Mouse (Mus musculus) cerebellum, adult (tissue): Measurements from ENCODE around the gene Ankrd22.

Experiments
- ATAC-seq: cut with Nextera tagmentation; 2 replicates; pipeline ENCODE4 v1.9.2; 2017; ENCODE audit warnings: mild to moderate bottlenecking, moderate library complexity, mixed read lengths; ENCODE audit not compliant: insufficient number of reproducible peaks, low FRiP score, low TSS enrichment

Gene Ankrd22

GRCm38 (mm10) chr19:34100633-34101032 is 65.2 kb downstream of the Ankrd22 start, which contains the start of gene Lipm:
Gene Lipm, plus strand, starts transcription at chr19:34100933.
- ATAC-seq = no peak

- no peak for ATAC-seq
Observed at GRCm38 (mm10) chr19:34096228-34096627, 69.6 kb downstream of the Ankrd22 start.

GRCm38 (mm10) chr19:34095381-34095780 is 70.5 kb downstream of the Ankrd22 start:
- ATAC-seq = no peak

- ATAC-seq = no peak
Observed at GRCm38 (mm10) chr19:34089011-34089680, 76.7 kb downstream of the Ankrd22 start.

- ATAC-seq = no peak
Observed at GRCm38 (mm10) chr19:34078130-34078529, 87.7 kb downstream of the Ankrd22 start.

GRCm38 (mm10) chr19:34074239-34074638 is 91.6 kb downstream of the Ankrd22 start:
- no peak for ATAC-seq
